Mouse (Mus musculus): ENCODE results near the gene Cybb. TPM values are rescaled to one million over a fixed set of nuclear protein-coding genes. Genes with fewer than 3 reads are reported as not detected.

Gene Cybb
- polyA plus RNA-seq, 1 experiment from 2014 or later = 0.67 TPM

GRCm38 (mm10) chrX:9467020-9467419 lies 20.6 kb downstream of the Cybb start:
- Histone ChIP-seq H3K27me3 (ENCODE audit: control insufficient read depth, insufficient read depth, low read length) (no peaks in the 10 kb centered on the region), H3K27ac (ENCODE audit: low read depth, low read length) (no peak overlapping the region), H3K4me3 (ENCODE audit: low read depth, low read length) (no peak overlapping the region), H3K4me2 (no peak overlapping the region), H3K36me3 (ENCODE audit: control insufficient read depth, insufficient read depth, low read length) (no peaks in the 10 kb centered on the region), H3K4me1 (ENCODE audit: control insufficient read depth, insufficient read depth, low read length) (no peaks in the 10 kb centered on the region), H3K9ac (ENCODE audit: low read depth, low read length) (no peak overlapping the region), H3K9me3 (replicated peaks; ENCODE audit: control insufficient read depth, low read length) (no peaks in the 10 kb centered on the region)
- no peak for ATAC-seq (replicated peaks; ENCODE audit: insufficient number of reproducible peaks, low FRiP score, low TSS enrichment)
- 81% methylated on average over 4 of the region's 4 CpGs for WGBS (ENCODE audit: insufficient replicate concordance)

DNA sequence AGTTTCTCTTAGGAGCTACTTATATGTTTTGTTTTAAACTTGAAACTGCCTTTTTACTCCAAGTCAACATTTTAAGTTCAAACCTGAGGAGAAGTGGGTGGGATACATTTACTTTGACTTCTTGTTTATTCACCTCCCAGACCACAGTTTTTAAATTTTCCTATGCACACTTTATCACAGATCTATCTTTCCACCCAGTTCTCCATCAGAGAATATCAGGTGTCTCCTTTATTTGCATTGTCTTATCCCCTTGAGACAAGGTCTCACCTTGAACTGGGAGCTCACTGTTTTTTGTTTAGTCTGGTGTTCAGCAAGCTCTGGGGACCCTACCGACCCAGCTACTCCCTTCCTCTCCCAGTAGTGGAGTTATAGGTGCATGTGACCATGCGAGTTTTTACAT lies 21.7 kb downstream of the Cybb start:
- Histone ChIP-seq H3K27me3 (ENCODE audit: control insufficient read depth, insufficient read depth, low read length) (no peaks in the 10 kb centered on the region), H3K4me3 (ENCODE audit: low read depth, low read length) (no peak overlapping the region), H3K9ac (ENCODE audit: low read depth, low read length) (no peak overlapping the region), H3K9me3 (replicated peaks; ENCODE audit: control insufficient read depth, low read length) (no peaks in the 10 kb centered on the region), H3K4me1 (ENCODE audit: control insufficient read depth, insufficient read depth, low read length) (no peaks in the 10 kb centered on the region), H3K27ac (ENCODE audit: low read depth, low read length) (no peak overlapping the region), H3K4me2 (no peak overlapping the region), H3K36me3 (ENCODE audit: control insufficient read depth, insufficient read depth, low read length) (no peaks in the 10 kb centered on the region)
- ATAC-seq (replicated peaks; ENCODE audit: insufficient number of reproducible peaks, low FRiP score, low TSS enrichment) = no peak
- 62% methylated on average over 2 of the region's 2 CpGs for WGBS (ENCODE audit: insufficient replicate concordance)

- Histone ChIP-seq H3K27ac (ENCODE audit: low read depth, low read length) (no peak overlapping the region), H3K27me3 (ENCODE audit: control insufficient read depth, insufficient read depth, low read length) (no peaks in the 10 kb centered on the region), H3K36me3 (ENCODE audit: control insufficient read depth, insufficient read depth, low read length) (no peaks in the 10 kb centered on the region), H3K4me2 (no peak overlapping the region), H3K4me1 (ENCODE audit: control insufficient read depth, insufficient read depth, low read length) (no peaks in the 10 kb centered on the region), H3K4me3 (ENCODE audit: low read depth, low read length) (no peak overlapping the region), H3K9me3 (replicated peaks; ENCODE audit: control insufficient read depth, low read length) (no peaks in the 10 kb centered on the region), H3K9ac (ENCODE audit: low read depth, low read length) (no peak overlapping the region)
- ATAC-seq (replicated peaks; ENCODE audit: insufficient number of reproducible peaks, low FRiP score, low TSS enrichment) = no peak
- 72% methylated on average over 3 of the region's 3 CpGs for WGBS (ENCODE audit: insufficient replicate concordance)
Measured at GRCm38 (mm10) chrX:9462671-9463070, 24.9 kb downstream of the Cybb start.

DNA sequence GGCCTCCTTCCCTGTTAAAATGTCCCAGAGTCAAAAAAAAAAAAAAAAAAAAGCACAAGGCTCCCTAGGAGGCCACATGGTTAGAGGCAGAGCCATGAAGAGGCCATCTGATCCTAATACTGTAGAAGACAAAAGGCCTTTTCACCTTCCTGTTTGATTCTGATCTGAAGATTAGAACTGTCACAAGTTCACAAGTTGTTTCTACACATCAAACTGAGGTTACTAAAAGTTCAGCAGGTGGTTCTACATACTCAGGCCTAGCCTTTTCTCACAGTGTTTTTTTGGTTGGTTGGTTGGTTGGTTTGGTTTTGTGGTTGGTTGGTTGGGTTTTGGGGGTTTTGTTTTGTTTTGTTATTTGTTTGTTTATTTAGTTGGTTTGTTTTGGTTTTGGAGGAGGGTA lies 26.2 kb downstream of the Cybb start:
- Histone ChIP-seq H3K4me1 (ENCODE audit: control insufficient read depth, insufficient read depth, low read length) (no peaks in the 10 kb centered on the region), H3K9me3 (replicated peaks; ENCODE audit: control insufficient read depth, low read length) (no peaks in the 10 kb centered on the region), H3K36me3 (ENCODE audit: control insufficient read depth, insufficient read depth, low read length) (no peaks in the 10 kb centered on the region), H3K4me2 (no peak overlapping the region), H3K27me3 (ENCODE audit: control insufficient read depth, insufficient read depth, low read length) (no peaks in the 10 kb centered on the region), H3K4me3 (ENCODE audit: low read depth, low read length) (no peak overlapping the region), H3K9ac (ENCODE audit: low read depth, low read length) (no peak overlapping the region), H3K27ac (ENCODE audit: low read depth, low read length) (no peak overlapping the region)
- no peak for ATAC-seq (replicated peaks; ENCODE audit: insufficient number of reproducible peaks, low FRiP score, low TSS enrichment)

DNA sequence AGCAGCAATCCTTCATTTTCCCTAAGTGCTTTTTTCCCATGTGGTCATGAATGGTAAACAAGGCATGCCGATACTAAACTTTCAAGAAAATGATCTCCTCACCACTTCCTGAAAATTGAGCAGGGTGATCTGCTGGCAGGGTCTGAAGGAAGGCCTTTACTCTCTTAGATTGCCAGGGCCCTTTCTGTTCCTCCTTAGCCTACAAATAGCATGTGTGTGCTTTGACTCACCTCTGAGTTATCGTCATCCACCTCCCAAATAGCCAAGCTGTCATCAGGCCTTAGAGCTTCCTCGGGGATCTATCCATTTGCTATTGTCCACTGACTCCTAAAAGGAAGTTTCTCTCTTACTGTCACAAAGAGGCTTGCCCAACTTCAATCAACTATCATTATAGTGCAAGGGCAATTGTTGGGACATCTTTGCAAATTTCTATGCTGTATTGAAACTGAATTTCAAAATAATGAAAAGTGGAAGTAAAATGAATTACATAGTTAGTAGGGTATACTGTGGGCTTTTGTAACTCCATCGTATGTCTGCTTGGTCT lies 27.1 kb downstream of the Cybb start:
- H3K4me2 ChIP-seq = no peak overlapping the region
- H3K4me1 ChIP-seq (ENCODE audit: control insufficient read depth, insufficient read depth, low read length) = no peaks in the 10 kb centered on the region
- H3K27ac ChIP-seq (ENCODE audit: low read depth, low read length) = no peak overlapping the region
- H3K27me3 ChIP-seq (ENCODE audit: control insufficient read depth, insufficient read depth, low read length) = no peaks in the 10 kb centered on the region
- ATAC-seq (replicated peaks; ENCODE audit: insufficient number of reproducible peaks, low FRiP score, low TSS enrichment) = no peak
- no peak overlapping the region for H3K9ac ChIP-seq (ENCODE audit: low read depth, low read length)
- H3K4me3 ChIP-seq (ENCODE audit: low read depth, low read length) = no peak overlapping the region
- no peaks in the 10 kb centered on the region for H3K36me3 ChIP-seq (ENCODE audit: control insufficient read depth, insufficient read depth, low read length)
- WGBS (ENCODE audit: insufficient replicate concordance) = 83% methylated on average over 4 of the region's 4 CpGs
- H3K9me3 ChIP-seq (replicated peaks; ENCODE audit: control insufficient read depth, low read length) = no peaks in the 10 kb centered on the region

DNA sequence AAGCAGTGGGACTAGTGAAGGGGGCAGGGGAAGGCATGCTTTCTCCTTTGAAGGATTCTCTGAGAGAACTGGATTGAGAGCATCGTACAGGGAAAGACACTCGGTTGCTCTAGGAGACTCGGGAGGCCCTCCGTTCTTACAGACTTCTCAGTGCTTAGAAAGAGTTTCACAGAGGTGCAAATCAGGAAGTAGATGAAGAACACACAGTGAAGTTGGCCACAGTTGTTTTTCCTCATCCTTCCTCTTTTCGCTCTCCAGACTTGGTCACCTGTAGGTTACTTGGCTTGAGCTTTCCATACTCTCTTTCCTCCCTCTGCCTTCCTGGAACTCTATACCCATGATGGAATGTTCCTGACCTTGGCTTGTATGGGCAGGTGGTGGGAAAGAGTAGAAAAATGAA lies 35.2 kb downstream of the Cybb start:
- Histone ChIP-seq H3K36me3 (ENCODE audit: control insufficient read depth, insufficient read depth, low read length) (no peaks in the 10 kb centered on the region), H3K4me3 (ENCODE audit: low read depth, low read length) (no peak overlapping the region), H3K27me3 (ENCODE audit: control insufficient read depth, insufficient read depth, low read length) (no peaks in the 10 kb centered on the region), H3K9ac (ENCODE audit: low read depth, low read length) (no peak overlapping the region), H3K4me2 (no peak overlapping the region), H3K27ac (ENCODE audit: low read depth, low read length) (no peak overlapping the region), H3K4me1 (ENCODE audit: control insufficient read depth, insufficient read depth, low read length) (no peaks in the 10 kb centered on the region), H3K9me3 (replicated peaks; ENCODE audit: control insufficient read depth, low read length) (no peaks in the 10 kb centered on the region)
- 79% methylated on average over 5 of the region's 5 CpGs for WGBS (ENCODE audit: insufficient replicate concordance)
- no peak for ATAC-seq (replicated peaks; ENCODE audit: insufficient number of reproducible peaks, low FRiP score, low TSS enrichment)

- Histone ChIP-seq H3K4me3 (ENCODE audit: low read depth, low read length) (no peak overlapping the region), H3K9ac (ENCODE audit: low read depth, low read length) (no peak overlapping the region), H3K27me3 (ENCODE audit: control insufficient read depth, insufficient read depth, low read length) (no peaks in the 10 kb centered on the region), H3K27ac (ENCODE audit: low read depth, low read length) (no peak overlapping the region), H3K4me1 (ENCODE audit: control insufficient read depth, insufficient read depth, low read length) (no peaks in the 10 kb centered on the region), H3K9me3 (replicated peaks; ENCODE audit: control insufficient read depth, low read length) (no peaks in the 10 kb centered on the region), H3K4me2 (no peak overlapping the region), H3K36me3 (ENCODE audit: control insufficient read depth, insufficient read depth, low read length) (no peaks in the 10 kb centered on the region)
- ATAC-seq (replicated peaks; ENCODE audit: insufficient number of reproducible peaks, low FRiP score, low TSS enrichment) = no peak
Measured at GRCm38 (mm10) chrX:9447284-9447683, 40.3 kb downstream of the Cybb start.

DNA sequence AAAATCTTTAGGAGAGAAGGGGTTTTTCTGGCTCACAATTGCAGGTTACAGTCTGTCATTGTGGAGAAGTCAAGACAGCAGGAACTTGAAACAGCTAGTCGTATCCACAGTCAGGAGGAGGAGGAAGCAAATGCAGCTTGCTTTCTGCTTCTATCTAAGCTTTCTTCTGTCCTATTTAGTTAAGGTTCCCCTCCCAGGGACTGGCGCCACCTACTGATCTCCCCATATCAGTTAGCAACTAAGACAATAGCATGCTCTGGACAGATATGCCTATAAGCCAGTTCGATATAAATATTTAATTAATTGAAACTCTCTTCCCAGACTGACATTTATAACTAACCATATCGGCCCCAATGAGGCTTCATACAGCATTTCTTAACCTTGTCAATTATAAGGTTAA lies 46.5 kb downstream of the Cybb start:
- Histone ChIP-seq H3K36me3 (ENCODE audit: control insufficient read depth, insufficient read depth, low read length) (no peaks in the 10 kb centered on the region), H3K27ac (ENCODE audit: low read depth, low read length) (no peak overlapping the region), H3K4me3 (ENCODE audit: low read depth, low read length) (no peak overlapping the region), H3K4me1 (ENCODE audit: control insufficient read depth, insufficient read depth, low read length) (no peaks in the 10 kb centered on the region), H3K9me3 (replicated peaks; ENCODE audit: control insufficient read depth, low read length) (no peaks in the 10 kb centered on the region), H3K4me2 (no peak overlapping the region), H3K27me3 (ENCODE audit: control insufficient read depth, insufficient read depth, low read length) (no peaks in the 10 kb centered on the region), H3K9ac (ENCODE audit: low read depth, low read length) (no peak overlapping the region)
- WGBS (ENCODE audit: insufficient replicate concordance) = 60% methylated on average over 4 of the region's 4 CpGs
- no peak for ATAC-seq (replicated peaks; ENCODE audit: insufficient number of reproducible peaks, low FRiP score, low TSS enrichment)

DNA sequence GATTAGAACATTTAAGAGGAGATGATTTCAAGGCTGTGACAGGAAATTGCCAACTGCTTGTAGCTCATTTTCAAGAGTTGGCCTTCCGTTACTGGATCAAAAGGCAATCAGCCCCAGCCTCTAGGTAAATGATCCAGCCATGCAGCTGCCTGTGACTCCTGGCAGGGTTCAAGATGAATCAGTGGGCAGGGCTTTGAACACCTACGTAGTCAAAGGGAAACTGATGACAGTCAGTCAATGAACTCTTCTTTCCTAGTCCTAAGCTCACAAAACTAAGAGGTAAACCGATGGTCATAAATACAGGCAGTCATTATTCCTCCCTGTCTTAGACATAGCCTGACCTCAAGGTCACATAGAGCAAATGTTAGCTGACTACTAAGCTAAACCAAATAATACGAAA lies 47.0 kb downstream of the Cybb start:
- no peaks in the 10 kb centered on the region for H3K36me3 ChIP-seq (ENCODE audit: control insufficient read depth, insufficient read depth, low read length)
- no peak for ATAC-seq (replicated peaks; ENCODE audit: insufficient number of reproducible peaks, low FRiP score, low TSS enrichment)
- H3K4me1 ChIP-seq (ENCODE audit: control insufficient read depth, insufficient read depth, low read length) = no peaks in the 10 kb centered on the region
- no peak overlapping the region for H3K27ac ChIP-seq (ENCODE audit: low read depth, low read length)
- no peak overlapping the region for H3K4me3 ChIP-seq (ENCODE audit: low read depth, low read length)
- no peak overlapping the region for H3K9ac ChIP-seq (ENCODE audit: low read depth, low read length)
- 80% methylated on average over 4 of the region's 4 CpGs for WGBS (ENCODE audit: insufficient replicate concordance)
- H3K4me2 ChIP-seq = no peak overlapping the region
- no peaks in the 10 kb centered on the region for H3K9me3 ChIP-seq (replicated peaks; ENCODE audit: control insufficient read depth, low read length)
- no peaks in the 10 kb centered on the region for H3K27me3 ChIP-seq (ENCODE audit: control insufficient read depth, insufficient read depth, low read length)
